Mouse (Mus musculus): ENCODE results near the gene Acsm2. TPM values are rescaled to one million over a fixed set of nuclear protein-coding genes. Genes with fewer than 3 reads are reported as not detected.

The Acsm2 gene
- polyA plus RNA-seq, 2 experiments from 2014 or later, result 0.25 TPM; not detected in 1

DNA sequence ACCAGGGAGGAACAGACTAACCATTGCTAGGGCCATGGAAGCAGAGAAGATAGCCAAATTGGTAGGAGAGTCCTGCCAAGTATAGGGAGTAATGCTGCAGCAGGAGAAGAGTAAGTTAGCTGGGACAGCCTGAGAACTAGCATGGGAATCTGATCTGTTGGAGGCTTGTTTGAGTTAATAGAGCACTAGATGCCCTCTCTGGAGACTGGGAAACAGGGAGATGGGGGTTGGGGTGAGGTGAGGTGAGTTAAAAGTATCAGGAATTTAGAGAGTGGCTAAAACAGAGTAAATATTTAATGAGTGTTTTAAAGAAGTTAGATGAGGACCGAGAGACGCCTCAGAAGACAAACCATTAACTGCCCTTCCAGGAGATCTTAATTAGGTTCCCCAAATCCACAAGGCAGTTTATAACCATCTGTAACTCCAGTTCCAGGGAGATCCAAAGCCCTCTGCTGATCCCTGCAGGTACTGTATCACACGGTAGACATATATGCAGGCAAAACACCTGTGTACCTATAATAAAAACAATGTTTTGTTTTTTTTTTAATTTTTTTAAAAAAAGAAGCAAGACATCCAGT is 40.5 kb downstream of the Acsm2 start:
- no peak for ATAC-seq

DNA sequence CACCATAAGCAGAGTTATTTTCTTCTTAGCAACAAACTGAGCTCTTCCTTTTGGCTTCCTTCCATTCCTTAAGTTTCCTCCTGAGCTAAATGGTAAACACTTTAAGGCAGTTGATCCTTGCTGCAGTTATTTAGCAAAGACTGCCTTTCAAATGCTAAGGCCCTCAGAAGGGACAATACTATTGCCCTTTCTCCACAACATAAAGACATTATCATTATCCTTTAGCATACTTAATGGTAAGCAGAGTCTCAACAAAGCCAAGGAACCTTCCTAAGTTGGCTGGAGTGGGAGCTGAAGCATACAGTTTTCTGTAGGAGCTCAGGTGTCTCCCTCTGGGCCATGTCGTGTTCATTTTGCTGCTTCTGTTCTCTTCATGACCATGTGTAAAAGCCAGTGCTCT is 41.2 kb downstream of the Acsm2 start:
- ATAC-seq, result no peak

DNA sequence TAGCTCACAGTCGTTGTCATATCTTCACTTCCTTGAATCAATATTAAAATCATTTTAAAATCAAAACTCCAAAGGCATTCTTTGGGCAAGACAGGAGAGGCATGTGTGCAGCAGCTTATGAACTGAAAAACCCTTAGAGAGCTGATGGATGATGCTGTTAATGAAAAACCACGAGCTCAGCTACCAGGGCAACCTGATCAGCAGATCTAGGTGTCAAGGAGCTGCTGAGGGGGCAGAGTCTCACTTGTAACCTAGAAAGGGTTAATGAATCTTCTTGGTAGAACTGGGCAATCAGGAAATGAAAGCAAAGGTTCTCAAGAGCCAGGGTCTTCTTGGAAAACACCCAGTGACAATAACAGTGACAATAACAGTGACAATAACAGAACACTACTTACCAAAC is 42.4 kb downstream of the Acsm2 start:
- ATAC-seq, result no peak

DNA sequence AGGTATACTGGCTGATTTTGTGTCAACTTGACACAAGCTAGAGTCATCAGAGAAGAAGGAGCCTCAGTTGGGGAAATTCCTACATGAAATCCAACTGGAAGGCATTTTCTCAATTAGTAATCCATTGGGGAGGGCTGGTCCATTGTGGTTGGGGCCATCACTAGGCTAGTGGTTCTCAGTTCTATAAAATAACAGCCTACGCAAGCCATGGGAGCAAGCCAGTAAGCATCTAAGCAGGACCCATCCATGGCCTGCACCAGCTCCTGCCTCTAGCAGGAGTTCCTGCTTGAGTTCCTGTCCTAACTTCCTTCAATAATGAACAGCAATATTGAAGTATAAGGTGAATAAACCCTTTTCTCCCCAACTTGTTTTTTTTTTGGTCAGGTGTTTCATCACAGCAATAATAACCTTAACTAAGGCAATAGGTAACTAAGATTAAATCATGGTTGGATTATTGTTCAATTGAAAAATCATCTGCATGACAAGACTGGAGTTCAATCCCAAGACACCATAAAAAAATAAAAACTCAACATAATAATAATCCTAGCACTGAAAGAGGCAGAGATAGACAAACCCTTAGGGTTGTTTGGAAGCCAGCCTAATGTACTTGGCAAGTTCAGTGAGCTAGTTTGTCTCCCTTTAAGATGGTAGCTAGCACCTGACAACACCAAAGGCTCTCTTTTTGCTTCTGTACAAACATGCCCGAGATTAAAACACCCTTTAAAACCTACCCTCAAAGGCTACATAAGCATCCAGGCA is 47.2 kb downstream of the Acsm2 start:
- ATAC-seq, result no peak

DNA sequence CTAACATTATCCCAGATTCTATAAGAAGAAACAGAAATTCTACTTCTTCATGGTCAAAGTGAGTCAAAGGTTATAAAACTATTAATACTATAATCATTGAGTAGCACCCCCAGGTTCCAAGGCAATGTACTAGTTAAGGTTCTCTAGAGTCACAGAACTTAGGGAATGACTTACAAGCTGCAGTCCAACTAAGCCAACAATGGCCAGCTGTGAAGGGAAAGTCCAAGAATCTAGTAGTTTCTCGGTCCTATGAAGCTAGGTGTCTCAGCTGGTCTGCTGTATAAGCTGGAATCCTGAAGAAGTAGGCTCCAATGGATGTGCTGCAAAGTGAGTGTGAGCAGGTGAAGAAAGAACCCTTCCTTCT is 47.8 kb downstream of the Acsm2 start:
- no peak for ATAC-seq

DNA sequence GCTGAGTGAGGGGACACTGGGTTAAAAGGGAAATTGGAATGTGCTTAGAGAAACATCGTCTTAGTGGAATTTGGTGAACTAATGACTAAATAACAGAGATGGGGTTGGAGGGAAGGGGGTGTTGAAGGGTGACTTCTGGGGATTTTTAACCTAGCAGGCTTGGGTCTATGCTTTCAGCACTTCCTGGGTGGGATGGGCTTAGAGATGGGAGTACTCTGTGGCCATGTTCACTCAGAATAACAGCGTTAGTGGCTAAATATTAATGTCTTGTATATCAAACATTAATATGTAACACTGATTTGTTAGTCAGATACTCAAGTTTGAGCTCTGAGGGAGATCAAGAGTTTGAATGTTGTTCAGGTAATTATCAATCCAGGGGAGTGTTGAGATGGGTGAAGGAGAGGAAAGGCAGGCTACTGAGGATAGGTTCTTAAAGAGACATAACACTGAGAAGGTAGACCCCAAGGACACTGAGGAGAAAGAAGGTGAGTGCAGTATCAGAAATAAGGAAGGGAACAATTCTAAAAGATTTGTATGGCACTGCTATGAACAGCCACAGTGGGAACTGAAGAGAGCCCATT is 50.9 kb downstream of the Acsm2 start:
- ATAC-seq, result no peak

DNA sequence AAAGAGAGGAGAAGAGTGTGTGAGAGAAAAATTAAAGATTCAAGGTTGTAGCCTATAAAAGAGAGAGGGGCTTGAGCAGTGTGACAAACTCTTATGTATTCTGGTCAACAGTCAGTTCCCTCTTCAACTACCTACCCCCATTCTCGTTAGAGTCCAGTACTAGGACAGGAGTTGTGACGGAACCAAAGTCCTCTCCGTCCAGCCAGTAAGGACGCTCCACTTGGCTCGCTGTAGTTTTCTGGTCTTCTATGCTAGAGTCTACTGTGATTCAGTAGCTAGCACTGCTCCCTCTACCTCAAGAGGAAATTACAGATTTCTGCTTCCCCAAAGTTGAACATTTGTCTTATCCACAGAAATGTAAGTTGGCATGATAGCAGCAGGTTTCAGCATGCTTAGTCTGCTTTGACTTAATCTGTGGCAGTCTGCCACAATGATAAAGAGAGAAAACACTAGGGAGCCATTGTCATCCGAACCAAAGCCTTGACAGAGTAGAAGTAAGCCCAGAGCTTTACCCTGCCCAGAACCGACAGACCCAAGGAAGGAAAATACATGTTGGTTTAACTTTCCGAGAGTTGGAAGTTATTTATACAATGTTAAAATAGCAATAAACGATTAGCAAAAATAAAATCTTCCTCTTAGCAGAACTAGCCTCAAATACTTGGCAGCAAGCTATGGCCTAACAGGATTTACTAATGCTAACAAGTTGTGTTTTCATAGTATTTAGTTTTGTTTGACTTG is 52.0 kb downstream of the Acsm2 start:
- ATAC-seq, result no peak

DNA sequence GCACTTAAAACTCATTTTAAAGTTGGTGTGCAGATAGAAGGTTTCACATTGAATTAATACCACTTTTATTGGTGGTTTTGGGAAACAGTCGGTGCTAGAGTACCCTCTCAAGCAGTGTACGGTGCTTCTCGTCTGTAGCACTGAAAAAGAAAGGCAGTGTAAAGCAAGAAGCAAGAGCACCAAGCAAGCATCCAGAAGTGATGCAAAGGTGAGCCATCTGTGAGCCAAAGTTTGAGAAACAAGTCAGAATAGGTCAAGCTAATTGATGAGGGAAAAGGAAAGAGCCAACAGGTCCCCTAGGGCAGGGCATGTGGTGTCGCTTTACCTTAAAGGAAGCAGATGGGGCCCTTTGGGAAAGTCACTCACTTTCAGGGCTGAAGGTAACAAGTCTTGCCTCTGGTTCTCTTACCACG is 52.5 kb downstream of the Acsm2 start, which contains the start of gene Acsm1:
Gene Acsm1 (plus strand): TSS at position 363 of the 413 bp plus-strand sequence.
- no peak for ATAC-seq

DNA sequence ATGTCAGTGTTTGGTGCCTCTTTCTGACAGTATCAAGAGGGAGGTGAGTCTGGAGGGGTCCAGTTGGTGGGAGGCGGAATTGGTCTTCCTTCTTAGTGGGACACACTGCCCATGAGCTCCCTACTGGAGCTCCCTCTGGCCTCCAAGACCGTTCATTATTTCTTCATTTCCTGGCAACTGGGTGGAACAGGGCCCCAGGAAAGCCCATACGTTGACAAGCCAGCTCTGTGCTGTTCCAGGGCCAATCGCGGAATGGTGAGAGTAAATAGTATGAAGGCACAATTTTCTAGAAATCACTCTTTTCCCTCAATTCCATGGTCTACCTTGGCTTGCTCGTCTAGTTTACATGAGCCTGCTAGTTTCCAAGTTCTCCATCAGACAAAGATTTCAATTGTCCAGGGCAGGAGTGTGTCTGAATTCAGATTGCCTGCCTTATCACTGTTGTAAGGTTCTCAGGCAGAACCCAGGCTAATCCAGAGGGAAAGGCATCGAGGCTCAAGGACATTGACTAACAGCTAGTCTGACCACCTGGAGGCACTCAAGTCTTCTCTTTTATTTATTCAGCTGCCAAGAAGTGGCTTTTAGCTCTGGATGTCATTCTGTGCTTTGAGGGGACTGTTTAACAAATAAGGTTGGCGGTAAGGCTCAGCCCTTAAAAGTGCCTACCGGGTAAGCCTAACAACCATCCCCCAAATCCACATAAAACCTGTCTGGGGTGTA is 53.8 kb downstream of the Acsm2 start:
- ATAC-seq, result no peak

DNA sequence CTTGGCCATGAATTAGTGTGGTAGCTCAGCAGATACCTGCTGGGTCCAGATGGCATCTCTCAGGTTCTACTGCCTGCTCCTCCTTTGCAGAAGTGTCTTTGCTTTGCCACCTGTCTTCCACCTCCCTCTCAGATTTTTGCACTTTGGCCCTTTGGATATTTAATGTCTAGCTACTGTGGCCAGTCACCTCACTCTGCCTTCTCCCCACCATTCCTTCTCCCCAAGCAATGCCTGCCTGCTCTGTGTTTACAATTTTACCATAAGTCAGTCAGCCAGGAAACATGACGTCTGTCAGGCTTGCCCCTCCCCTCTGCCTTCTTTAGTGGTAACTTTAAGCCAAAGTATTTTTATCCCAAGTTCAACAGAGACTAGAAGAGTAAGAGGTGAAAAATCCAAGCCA is 62.4 kb downstream of the Acsm2 start:
- no peak for ATAC-seq

DNA sequence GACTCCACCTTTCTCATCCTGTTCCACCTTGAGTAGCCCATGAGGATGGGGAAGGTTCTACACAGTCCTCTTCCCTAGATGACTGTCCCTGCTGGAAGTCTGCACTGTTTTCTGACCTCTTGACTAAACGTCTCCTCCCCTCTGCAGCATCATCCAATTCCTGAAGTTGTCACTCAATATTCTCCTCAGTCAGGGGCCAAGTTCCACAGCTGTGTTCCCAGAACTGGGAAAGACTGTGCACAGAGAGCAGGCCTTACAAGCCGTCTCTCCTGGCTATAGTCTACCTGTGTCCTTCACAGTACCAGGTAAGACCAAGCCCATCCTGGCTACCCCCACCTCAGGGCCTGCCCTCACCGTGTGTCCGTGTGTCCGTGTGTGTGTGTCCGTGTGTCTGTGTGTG is 63.5 kb downstream of the Acsm2 start:
- ATAC-seq, result no peak

DNA sequence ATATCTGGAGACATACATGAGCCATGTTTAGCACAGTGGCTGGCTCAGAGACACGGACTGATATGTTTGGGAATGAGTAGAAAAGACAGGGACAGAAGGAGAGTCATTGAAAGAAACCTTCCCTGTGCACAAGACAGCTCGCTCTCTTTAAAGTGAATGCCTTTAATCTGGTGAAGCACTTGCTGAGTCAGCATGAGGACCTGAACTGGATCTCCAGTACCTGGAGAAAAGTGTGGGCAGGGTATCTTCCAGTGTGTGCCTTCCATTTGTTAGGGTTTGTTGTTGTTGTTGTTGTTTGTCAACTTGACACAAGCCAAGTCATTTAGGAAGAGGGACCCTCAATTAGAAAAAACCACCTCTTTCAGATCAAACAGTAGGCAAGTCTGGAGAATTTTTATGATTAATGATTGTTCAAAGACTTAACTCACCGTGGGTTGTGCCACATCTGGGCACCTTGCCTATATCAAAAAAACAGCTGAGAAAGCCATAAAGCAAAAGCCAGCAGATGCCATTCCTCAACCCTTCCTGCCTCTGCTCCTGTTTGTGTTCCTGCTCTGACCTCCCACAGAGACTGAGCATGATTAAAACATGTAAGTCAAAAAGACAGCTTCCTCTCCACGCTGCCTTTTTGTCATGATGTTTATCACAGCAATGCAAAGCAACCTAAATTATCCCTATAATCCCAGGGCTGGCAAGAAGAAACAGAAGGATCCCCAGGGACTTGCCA is 64.2 kb downstream of the Acsm2 start:
- no peak for ATAC-seq

DNA sequence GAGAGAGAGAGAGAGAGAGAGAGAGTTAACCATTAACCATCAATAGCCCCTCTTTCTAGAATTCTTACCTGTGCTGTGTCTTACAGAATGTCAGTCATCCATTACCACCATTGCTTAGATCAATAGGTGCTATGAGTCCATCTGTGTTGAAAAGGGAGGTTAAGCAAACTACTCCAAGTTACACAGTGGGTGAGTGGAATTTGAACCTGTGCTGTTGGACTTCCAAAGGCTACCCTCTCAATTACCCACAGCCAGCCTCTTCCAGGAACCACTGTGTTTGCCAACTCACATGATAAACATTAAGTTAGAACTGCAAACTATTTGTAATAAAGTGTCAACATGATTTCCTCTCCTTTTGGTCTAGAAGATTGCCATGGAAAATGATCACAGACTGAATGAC is 66.0 kb downstream of the Acsm2 start:
- ATAC-seq, result no peak

DNA sequence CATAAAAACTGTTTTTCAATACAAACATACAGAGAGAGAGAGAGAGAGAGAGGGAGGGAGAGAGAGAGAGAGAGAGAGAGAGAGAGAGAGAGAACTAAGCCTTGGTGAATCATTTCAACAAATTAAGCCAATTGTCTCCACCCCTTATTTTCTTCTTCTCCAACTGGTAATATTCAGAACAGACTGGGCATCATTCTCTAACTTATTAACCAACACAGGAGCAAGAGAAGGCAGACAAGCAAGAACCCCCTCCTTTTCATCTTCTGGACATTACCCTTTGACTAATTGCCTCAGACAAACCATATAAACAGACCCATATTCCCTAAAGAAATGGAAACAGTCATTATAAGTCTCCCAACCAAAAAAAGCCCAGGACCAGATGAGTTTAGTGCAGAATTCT is 84.6 kb downstream of the Acsm2 start:
- ATAC-seq, result no peak

DNA sequence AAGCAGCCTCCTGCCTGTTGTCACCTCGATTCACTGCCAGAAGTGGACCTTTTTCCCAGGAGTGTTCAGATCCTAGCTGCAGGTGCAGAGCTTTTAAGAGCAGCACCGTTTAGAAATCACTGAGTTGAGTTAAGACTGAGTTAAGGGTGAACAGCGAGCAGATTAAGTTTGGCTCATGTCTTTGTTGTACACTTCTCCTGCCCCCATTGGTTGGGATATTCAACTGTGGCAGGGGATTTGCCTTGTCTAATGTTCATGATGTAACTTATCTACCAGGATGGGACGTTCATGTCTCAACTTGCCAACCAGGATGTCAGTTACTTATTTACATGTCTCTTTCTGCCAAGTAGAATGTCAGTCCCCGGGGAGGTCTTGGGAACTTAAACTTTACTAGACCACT is 88.2 kb downstream of the Acsm2 start:
- no peak for ATAC-seq

Other genes with a start within 250 kb of the Acsm2 start
- gene Gp2, start 95.1 kb upstream of the Acsm2 start, polyA plus RNA-seq (2017; shearing (Covaris generic)), result not detected
- not detected for gene Umod, start 75.1 kb upstream of the Acsm2 start, polyA plus RNA-seq (2017; shearing (Covaris generic))
- not detected for gene Acsm5, start 34.9 kb upstream of the Acsm2 start, polyA plus RNA-seq (2017; shearing (Covaris generic))
- not detected for gene Pdilt, start 30.9 kb upstream of the Acsm2 start, polyA plus RNA-seq (2017; shearing (Covaris generic))
- gene Acsm1, start 52.7 kb downstream of the Acsm2 start, polyA plus RNA-seq (2017; shearing (Covaris generic)), result not detected
- gene Acsm4, start 135.7 kb downstream of the Acsm2 start, polyA plus RNA-seq (2017; shearing (Covaris generic)), result not detected
- 10 to 100 TPM; 46.6 to 48.6 TPM for gene Thumpd1, start 166.5 kb downstream of the Acsm2 start, polyA plus RNA-seq (2017; shearing (Covaris generic))
- gene Acsm3, start 206.6 kb downstream of the Acsm2 start, polyA plus RNA-seq (2017; shearing (Covaris generic)), result not detected
- gene Rexo5, start 239.7 kb downstream of the Acsm2 start, polyA plus RNA-seq (2017; shearing (Covaris generic)), result 10 to 100 TPM; 33.8 to 56.3 TPM
- gene Eri2, start 239.7 kb downstream of the Acsm2 start, polyA plus RNA-seq (2017; shearing (Covaris generic)), result 10 to 100 TPM in 1 of 2 experiments, 1 to 10 TPM in 1; 9.2 to 12.0 TPM